Mouse (Mus musculus) kidney, postnatal 0 days (tissue): ENCODE results near the gene Ptpn1. TPM values are rescaled to one million over a fixed set of nuclear protein-coding genes. Genes with fewer than 3 reads are reported as not detected.

ENCODE experiments used
- ATAC-seq: fragments of 200-750 bp; cut with Nextera tagmentation; replicated peaks from 2 replicates; pipeline ENCODE4 v1.8.0; 2017; ENCODE audit warnings: low read depth, moderate number of reproducible peaks, moderate TSS enrichment, moderate library complexity; ENCODE audit not compliant: low FRiP score
- DNase-seq: peaks from one replicate; pipeline ENCODE4 v3.0.0-alpha.2; 2016; ENCODE audit warnings: low spot score
- H3K27ac ChIP-seq: fragments of 300-500 bp; sonication (generic); 2 replicates; pipeline ENCODE4 v1.5.1; 2014; ENCODE audit warnings: mild to moderate bottlenecking
- H3K27me3 ChIP-seq: fragments of 300-500 bp; sonication (generic); 2 replicates; pipeline ENCODE4 v1.6.1; 2014; ENCODE audit warnings: low read length, mixed read lengths; ENCODE audit not compliant: insufficient read depth
- H3K36me3 ChIP-seq: fragments of 300-500 bp; sonication (generic); 2 replicates; pipeline ENCODE4 v1.6.1; 2014; ENCODE audit warnings: low read length, mixed read lengths; ENCODE audit not compliant: insufficient read depth
- H3K4me1 ChIP-seq: fragments of 300-500 bp; sonication (generic); replicated peaks from 2 replicates; pipeline ENCODE4 v1.6.1; 2014; ENCODE audit warnings: antibody characterized with exemption, low read length, mixed read lengths; ENCODE audit not compliant: insufficient read depth
- H3K4me2 ChIP-seq: fragments of 300-500 bp; sonication (generic); 2 replicates; pipeline ENCODE4 v1.6.1; 2014; ENCODE audit warnings: mild to moderate bottlenecking, low read length, moderate library complexity, mixed read lengths
- H3K4me3 ChIP-seq: fragments of 300-500 bp; sonication (generic); replicated peaks from 2 replicates; pipeline ENCODE4 v1.5.1; 2014; ENCODE audit warnings: low read depth, low read length
- H3K9ac ChIP-seq: fragments of 300-500 bp; sonication (generic); 2 replicates; pipeline ENCODE4 v1.6.1; 2014; ENCODE audit warnings: low read depth, low read length
- H3K9me3 ChIP-seq: fragments of 300-500 bp; sonication (generic); replicated peaks from 2 replicates; pipeline ENCODE4 v1.6.1; 2016; ENCODE audit warnings: low read length, inconsistent platforms, mixed read lengths
- CTCF ChIP-seq: IDR thresholded peaks from 2 replicates; pipeline ENCODE4 v1.5.1; 2016; ENCODE audit warnings: antibody characterized with exemption, low read depth, mild to moderate bottlenecking, moderate library complexity
- WGBS: fragments of 180-500 bp; shearing (Covaris S2); extraction: QIAGEN DNeasy Blood & Tissue Kit; methylation state at CpG from one replicate; pipeline ENCODE4 v1.1.7; 2014; 5-methylcytosine and 5-hydroxymethylcytosine counted together
- polyA plus RNA-seq: library from polyadenylated mRNA; unstranded; fragments of >200 nt; fragmentation: Nextera tagmentation; extraction: Ambion mirVana; gene quantifications from 2 replicates; pipeline ENCODE4 v1.2.1, GENCODE M21; 2015

Ptpn1 gene
- polyA plus RNA-seq, 1 experiment from 2014 or later: 54.2 TPM

DNA sequence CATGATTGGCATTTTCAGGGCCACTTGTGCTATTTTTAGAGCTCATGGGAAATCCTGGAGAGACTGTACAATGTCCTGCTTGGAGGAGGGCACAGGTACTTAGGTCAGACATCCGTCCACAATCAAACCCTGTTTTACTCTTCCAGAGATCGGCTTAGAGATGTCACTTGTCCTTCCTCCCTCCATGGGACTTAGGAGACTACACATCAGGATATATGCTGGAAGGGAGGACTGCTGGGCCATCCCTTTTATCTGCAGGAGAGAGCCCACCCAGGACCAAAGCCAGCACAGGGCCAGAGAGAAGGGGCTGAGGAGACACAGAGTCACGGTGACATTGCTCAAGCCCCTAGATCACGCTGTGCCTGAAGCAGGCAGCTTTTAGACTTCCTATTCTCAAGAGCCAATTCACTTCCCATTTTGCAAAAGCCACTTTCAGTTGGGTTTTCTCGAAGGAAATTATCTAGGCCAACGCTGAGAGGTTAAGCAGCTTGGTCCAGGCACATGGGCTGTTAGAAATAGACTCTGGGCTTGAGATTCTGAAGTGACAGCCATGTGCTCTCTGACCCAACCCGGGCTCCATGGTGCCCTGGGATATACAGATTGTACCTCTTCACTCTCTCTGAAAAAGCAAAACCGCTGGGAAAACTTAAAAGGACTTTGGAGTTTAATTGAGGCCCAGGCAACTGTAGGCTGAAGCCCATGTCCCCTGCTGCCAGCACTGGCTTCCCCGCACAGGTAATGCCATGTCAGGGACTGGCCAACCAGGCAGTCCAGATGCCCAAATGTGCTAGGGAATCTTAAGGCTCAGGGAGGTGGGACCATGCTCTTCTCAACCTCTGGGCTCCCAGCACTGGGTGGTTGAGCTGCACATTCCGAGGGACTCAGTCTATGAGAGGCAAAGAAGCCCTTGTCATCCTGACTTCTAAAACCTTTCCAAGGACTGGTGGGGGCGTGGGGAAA is 5.7 kb upstream of the Ptpn1 start:
- 0 out of 2 replicates have a peak overlapping the region, but pooled peaks have one; percentile 88 for H3K27ac ChIP-seq

DNA sequence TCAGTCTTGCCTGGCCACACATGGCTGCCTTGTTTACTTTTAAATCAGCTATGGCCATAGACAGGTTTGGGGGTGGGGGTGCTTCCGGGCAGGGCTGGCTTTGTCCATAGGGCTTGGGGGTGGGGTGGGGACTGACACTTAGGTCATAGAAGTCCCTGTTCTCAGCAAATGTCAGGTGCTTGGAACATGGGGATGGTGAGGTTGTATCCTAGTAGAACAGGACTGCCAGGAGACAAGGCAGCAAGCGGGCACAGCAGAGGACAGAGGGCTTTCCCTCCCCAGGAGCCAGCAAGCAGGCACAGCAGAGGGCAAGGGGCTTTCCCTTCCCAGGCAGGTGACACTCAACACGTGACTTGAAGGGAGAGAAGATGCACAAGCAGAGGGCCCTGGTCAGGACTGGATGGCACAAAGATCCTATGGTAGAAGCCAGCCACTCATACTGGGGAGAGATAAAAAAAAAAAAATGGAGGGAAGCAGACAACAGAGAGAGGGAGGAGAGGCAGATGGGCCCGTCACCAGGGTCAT is 3.8 kb upstream of the Ptpn1 start:
- Histone ChIP-seq H3K9me3 (no peaks in the 10 kb centered on the region), H3K4me1 (no peaks in the 10 kb centered on the region; the same call in 1 of the 2 replicates), H3K4me3 (no peak overlapping the region), H3K27ac (no peak overlapping the region), H3K27me3 (no peaks in the 10 kb centered on the region), H3K4me2 (no peak overlapping the region), H3K36me3 (no peaks in the 10 kb centered on the region), H3K9ac (no peak overlapping the region)
- no peak for TF ChIP-seq CTCF
- ATAC-seq: no peak
- 58% methylated on average over 4 of the region's 4 CpGs for WGBS
- DNase-seq: no peak

More for the DNA sequence above, 5.7 kb upstream of the Ptpn1 start:
- TF ChIP-seq CTCF: no peak
- Histone ChIP-seq H3K9ac (no peak overlapping the region), H3K27me3 (no peaks in the 10 kb centered on the region), H3K9me3 (no peaks in the 10 kb centered on the region), H3K4me1 (no peaks in the 10 kb centered on the region; the same call in 1 of the 2 replicates), H3K4me2 (no peak overlapping the region), H3K4me3 (no peak overlapping the region), H3K36me3 (no peaks in the 10 kb centered on the region)
- DNase-seq (no peak), ATAC-seq (no peak)
- WGBS: 82% methylated on average over 11 of the region's 11 CpGs

DNA sequence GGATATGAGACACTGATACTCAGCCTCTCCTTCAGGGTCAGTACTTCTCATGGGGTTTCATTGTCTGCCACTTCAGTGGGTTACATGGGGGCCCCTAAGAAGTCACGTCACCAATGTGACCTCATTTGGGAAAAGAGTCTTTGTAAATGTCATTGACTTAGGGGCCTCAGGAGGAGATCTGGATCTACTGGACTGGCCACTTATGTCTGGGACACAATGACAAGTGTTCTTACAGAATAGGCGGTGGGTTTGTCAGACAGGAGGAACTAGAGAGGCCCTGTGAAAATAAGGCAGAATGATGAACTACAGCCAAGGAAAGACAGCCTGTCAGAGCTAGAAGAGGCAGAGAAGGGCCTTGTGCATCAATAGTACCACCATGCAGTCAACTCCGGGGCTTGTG is 2.9 kb upstream of the Ptpn1 start:
- DNase-seq (no peak), ATAC-seq (no peak)
- no peak overlapping the region for H3K9ac ChIP-seq
- no peaks in the 10 kb centered on the region for H3K27me3 ChIP-seq
- H3K4me2 ChIP-seq: no peak overlapping the region
- no peak overlapping the region for H3K4me3 ChIP-seq
- WGBS: 85% methylated on average over 3 of the region's 3 CpGs
- H3K36me3 ChIP-seq: no peaks in the 10 kb centered on the region
- no peak overlapping the region for H3K27ac ChIP-seq
- no peak for TF ChIP-seq CTCF
- no peaks in the 10 kb centered on the region for H3K9me3 ChIP-seq
- no peaks in the 10 kb centered on the region; the same call in 1 of the 2 replicates for H3K4me1 ChIP-seq

DNA sequence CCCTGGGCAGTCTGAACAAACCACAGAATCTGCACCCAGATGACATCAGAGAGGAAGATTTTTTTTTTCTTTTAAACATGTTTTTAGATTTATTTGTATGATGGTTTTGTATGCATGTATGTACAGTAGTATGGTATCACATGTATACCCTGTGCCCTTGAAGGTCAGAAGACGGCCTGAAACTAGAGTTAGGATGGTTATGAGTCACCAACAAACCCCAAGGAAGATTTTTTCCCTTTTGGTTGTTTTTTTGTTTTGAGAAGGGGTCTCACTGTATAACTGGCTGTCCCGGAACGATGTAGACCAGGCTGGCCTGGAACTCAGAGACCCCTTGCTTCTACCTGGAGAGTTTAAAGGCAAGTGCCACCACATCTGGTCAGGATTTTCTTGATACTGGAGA is 882 bp upstream of the Ptpn1 start:
- no peaks in the 10 kb centered on the region for H3K27me3 ChIP-seq
- DNase-seq (no peak), ATAC-seq (no peak)
- WGBS: 94% methylated on average over 3 of the region's 3 CpGs
- no peak overlapping the region; the same call in 1 of the 2 replicates for H3K9ac ChIP-seq
- H3K36me3 ChIP-seq: no peaks in the 10 kb centered on the region
- H3K27ac ChIP-seq: no peak overlapping the region
- no peak for TF ChIP-seq CTCF
- no peaks in the 10 kb centered on the region for H3K9me3 ChIP-seq
- no peak overlapping the region for H3K4me2 ChIP-seq
- H3K4me3 ChIP-seq: no peak overlapping the region
- H3K4me1 ChIP-seq: no peaks in the 10 kb centered on the region

DNA sequence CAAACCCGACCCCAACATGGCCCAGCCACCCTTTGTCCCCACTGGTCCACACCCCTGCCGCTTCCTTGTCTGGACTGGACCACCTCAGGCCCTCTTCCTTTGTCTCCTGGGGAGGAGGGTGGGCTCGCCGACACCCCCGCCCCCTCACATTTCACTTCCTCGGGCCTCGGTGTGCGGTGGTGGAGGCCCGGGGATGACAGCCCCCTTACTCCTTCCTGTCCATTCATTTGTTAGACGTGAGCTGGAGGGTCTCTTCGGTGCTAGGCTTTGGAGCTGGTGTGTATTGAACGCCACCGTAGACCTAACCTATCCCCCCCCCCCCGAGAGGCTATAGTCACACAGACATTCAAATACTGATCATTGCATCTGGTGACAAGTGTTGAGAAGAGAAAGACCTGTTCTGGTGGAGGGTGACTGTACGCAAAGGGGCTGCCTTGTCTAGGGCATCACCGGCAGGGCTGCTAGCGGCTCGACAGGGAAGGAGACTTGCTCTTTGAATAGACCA is 922 bp downstream of the Ptpn1 start:
- ATAC-seq (peak; percentile 31), DNase-seq (peak; percentile 27)
- H3K9ac ChIP-seq: peak overlapping the region; percentile 92
- peak overlapping the region; percentile 69 for H3K4me3 ChIP-seq
- H3K4me2 ChIP-seq: peak overlapping the region; percentile 81
- no peak for TF ChIP-seq CTCF
- no peaks in the 10 kb centered on the region for H3K36me3 ChIP-seq
- no peaks in the 10 kb centered on the region for H3K4me1 ChIP-seq
- under 1% methylated on average over 18 of the region's 18 CpGs for WGBS
- H3K27ac ChIP-seq: peak overlapping the region; percentile 81; the same call in 1 of the 2 replicates
- H3K27me3 ChIP-seq: no peaks in the 10 kb centered on the region
- no peaks in the 10 kb centered on the region for H3K9me3 ChIP-seq

DNA sequence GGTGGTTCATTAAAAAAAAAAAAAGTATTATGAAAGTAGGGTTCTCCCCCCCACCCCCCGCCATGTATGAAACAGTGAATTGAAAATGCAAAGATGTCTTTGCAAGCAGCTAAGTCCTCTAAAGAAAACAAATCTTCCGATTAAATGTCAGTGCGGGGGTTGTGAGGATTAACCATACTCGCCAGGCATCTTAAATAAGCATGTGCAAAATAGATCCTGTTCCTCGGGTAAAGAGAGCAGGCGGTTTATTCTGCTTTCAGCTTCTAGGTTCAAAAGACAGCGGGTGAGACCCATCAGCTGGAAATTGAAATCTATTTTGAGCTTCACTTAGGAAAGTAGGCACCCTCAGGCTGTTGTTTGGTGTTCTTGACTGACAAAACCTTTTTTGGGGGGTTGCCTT is 1.5 kb downstream of the Ptpn1 start:
- ATAC-seq (no peak), DNase-seq (peak; percentile 32)
- TF ChIP-seq CTCF: no peak
- Histone ChIP-seq H3K4me1 (no peaks in the 10 kb centered on the region), H3K4me2 (peak overlapping the region; percentile 81), H3K9ac (no peak overlapping the region; the same call in 1 of the 2 replicates), H3K36me3 (no peaks in the 10 kb centered on the region), H3K4me3 (peak overlapping the region; percentile 69), H3K27ac (no peak overlapping the region), H3K9me3 (no peaks in the 10 kb centered on the region), H3K27me3 (no peaks in the 10 kb centered on the region)
- WGBS: 23% methylated on average over 7 of the region's 7 CpGs
